Mouse (Mus musculus) testis, adult 2 months (tissue): Measurements from ENCODE around the gene Susd2.

Source experiments
- CTCF ChIP-seq: fragments of 200-500 bp; IDR thresholded peaks from 2 replicates; pipeline ENCODE4 v1.5.1; 2012; ENCODE audit warnings: low read depth, mild to moderate bottlenecking, inconsistent platforms, low read length, moderate library complexity; ENCODE audit not compliant: control insufficient read depth, insufficient read depth, insufficient replicate concordance
- POLR2A ChIP-seq: fragments of 200-500 bp; IDR thresholded peaks from 2 replicates; pipeline ENCODE4 v1.6.1; 2012; ENCODE audit warnings: low read depth, mild to moderate bottlenecking, inconsistent platforms, low read length, moderate library complexity; ENCODE audit not compliant: control insufficient read depth

DNA sequence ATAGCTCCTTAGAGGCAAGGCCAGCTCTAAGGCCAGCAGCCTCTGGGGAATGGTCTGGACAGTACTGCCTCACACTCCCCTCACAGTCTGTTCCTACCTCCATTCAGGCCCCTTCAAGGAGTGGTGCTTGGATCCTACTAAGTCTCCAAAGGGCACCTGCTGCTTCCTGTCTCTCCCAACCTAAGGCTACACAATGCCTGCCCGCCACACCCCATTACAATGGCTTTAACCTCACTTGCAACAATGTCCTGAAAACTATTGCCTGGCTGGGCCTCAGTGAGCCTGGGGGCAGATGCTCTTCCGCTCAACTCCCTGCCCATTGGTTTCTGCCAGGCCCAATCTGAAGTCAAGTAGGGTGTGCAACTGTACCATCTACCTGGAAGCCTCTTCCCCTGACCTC is 44.8 kb upstream of the Susd2 start:
- TF ChIP-seq POLR2A (no peak), CTCF (no peak)
